Mouse (Mus musculus) right cerebral cortex, adult 18-20 months (tissue): ENCODE results near the gene Atp6v0b.
A peak's percentile ranks its signal among the peaks of the same experiment; 100 is the strongest.

ENCODE experiments used
- DNase-seq: peaks from one replicate; pipeline ENCODE4 v3.0.0; 2022; ENCODE audit warnings: mixed read lengths

The Atp6v0b gene

DNA sequence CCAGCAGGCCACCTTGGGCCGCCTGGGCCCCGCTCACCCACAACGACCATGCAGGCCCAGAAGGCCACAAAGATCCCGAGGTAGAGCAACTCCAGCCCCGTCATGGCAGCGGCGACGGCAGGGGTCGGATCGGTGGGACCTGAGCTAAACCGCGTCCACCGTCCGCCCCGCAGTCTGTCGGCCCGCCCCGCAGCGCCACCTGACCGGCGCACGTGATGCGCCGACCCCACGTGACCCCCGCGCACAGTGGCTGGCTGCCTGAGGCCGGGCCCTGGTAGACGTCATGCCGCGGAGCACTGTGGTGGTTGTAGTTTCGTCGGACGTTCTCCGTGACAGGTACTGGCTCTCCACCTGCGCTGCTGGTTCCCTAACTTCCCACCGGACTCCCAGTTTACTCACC lies at the start of gene Atp6v0b:
Gene Atp6v0b, minus strand, starts transcription at position 201 of the 400 bp plus-strand sequence.
- DNase-seq: peak; percentile 97

DNA sequence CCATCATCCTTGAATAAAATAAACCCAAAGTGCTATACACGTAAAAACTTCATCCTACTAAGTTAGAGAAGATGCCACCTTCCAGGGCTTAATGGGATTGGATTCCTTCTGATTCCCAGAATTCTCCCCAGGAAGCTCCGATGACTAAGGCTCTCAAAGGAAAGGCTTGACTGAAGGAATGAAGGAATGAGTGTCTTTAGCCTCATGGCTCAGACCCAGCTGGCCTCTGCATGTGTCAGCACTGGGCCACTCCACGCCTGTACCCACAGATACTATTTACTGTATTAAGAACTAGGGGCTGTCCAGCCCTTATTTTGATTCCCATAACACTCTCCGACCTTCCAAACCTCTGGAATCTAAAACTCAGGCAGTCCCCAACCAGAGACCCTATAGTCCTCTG lies 46.9 kb upstream of the Atp6v0b start:
- no peak for DNase-seq

GRCm38 (mm10) chr4:117933248-117933647 lies 46.1 kb upstream of the Atp6v0b start:
- DNase-seq: no peak

DNA sequence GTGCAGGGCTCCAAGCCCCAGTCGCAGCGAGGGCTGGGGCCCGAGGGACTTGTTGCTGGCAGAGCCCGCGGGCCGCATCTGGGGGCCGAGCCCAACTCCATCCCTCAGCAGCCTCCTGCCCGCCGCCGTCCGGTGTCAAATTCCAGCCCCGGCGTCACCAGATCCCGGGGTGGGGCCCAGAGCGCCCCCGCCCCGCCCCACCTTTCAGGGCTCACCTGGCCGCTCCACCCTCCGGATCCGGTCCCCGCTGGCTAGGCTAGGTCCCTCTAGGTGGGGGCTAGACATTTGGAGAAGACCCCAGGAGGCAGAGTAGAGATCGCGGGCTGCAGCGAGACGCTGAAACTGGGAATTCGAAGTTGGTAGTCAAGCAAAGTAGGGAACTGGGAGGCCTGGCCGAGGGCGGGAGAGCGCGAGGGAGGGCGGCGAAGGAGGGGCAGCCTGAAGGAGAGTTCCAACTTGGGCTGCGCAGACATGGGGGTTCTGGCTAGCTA lies 42.3 kb upstream of the Atp6v0b start, which contains the start of gene Artn:
Gene Artn, minus strand, starts transcription at position 373 of the 491 bp plus-strand sequence.
- no peak for DNase-seq

- DNase-seq: no peak
These were observed 41.6 kb upstream of the Atp6v0b start for GRCm38 (mm10) chr4:117928699-117929241.

GRCm38 (mm10) chr4:117928234-117928633 lies 41.1 kb upstream of the Atp6v0b start:
- no peak for DNase-seq

GRCm38 (mm10) chr4:117926545-117927482 lies 39.7 kb upstream of the Atp6v0b start:
- peak; percentile 77 for DNase-seq

DNA sequence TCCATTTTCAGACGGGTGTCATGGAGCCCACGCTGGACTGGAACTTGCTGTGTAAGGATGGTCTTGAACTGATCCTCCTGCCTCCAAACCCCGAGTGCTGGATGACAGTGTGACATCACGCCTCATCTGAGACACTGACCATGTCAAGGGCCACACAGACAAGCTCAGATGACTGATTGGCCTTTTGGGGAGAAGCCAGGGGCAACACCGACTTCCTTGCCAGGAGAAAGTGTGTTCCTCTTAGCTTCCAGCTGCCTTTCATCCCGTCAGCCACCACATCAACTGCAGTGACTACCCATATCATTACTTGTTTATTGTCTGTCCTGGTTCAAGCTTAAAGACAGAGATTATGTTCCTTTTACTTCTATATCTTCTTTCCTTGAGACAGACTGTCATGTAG lies 37.8 kb upstream of the Atp6v0b start:
- DNase-seq: no peak

DNA sequence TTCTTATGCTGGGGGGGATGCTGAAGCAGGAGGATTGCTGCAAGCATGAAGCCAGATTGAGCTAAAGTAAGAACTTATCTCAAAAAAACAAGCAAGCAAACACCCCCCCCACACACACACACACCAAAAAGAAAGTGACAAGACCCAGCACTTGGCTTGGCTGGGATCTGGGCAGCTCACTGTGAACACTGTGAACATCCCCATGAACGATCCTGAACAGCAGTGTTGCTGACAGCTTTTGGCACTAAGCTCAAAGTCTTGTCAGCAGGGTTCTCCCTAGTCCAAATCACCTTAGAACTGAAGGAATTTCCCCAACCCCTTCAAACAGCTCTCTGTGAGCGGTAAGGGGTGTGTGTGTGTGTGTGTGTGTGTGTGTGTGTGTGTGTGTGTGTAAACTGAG lies 36.3 kb upstream of the Atp6v0b start:
- no peak for DNase-seq

GRCm38 (mm10) chr4:117921358-117921757 lies 34.2 kb upstream of the Atp6v0b start:
- DNase-seq: no peak

GRCm38 (mm10) chr4:117918762-117919161 lies 31.6 kb upstream of the Atp6v0b start:
- no peak for DNase-seq

DNA sequence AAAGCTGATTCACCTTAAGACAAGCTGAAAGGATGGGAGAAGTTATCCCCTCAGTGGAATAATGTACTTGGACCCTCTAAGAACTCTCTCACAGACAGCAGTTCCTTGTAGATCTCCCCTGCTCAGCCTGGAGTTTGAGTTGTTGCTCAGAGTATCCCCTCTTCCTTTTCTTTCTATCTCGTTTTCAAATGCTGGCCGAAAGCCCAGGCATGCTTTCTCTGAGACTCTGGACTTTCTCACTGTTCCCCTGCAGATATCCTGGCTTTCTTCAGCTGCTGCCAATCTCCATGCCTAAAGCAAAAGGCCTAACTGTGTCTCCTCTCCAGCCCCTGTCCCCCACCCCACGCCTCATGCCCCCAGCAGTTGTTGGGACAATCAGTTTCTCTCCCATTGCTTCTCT lies 31.1 kb upstream of the Atp6v0b start:
- no peak for DNase-seq

DNA sequence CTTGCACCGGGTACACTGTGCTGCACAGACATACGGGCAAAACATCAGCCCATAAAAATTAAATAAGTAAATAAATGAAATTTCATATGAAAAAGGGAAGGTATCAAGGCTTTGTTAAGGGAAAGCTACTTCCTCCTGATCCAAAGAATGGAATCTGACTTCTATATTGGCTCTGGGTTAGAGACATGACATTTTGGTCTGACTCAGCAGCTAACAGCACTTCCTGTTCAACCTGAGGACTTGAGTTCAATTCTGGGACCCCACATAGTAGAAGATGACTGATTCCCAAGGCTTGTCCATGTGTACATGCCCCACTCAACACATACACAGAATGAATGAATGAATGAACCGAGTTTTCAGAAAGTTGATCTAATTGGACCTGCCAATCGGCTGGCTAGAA lies 30.7 kb upstream of the Atp6v0b start:
- DNase-seq: no peak

DNA sequence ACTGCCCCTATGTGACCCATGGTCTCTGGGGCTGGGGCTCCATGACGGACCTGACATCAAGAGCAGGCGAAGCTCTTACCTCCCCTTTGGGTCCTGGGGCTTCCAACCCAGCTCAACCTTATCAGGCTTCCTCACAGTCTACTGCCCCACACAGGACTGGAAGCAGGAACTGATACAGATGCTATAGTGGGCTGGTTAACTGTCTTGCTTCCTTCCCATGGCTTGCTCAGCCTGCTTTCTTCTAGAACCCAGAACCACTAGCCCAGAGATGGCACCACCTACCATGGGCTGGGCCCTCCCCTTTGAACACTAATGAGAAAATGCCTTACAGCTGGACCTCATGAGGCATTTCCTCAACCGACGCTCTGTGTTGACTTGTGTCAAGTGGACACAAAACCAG lies 30.3 kb upstream of the Atp6v0b start:
- DNase-seq: no peak

- no peak for DNase-seq
These were observed 29.3 kb upstream of the Atp6v0b start for GRCm38 (mm10) chr4:117916386-117916785.

DNA sequence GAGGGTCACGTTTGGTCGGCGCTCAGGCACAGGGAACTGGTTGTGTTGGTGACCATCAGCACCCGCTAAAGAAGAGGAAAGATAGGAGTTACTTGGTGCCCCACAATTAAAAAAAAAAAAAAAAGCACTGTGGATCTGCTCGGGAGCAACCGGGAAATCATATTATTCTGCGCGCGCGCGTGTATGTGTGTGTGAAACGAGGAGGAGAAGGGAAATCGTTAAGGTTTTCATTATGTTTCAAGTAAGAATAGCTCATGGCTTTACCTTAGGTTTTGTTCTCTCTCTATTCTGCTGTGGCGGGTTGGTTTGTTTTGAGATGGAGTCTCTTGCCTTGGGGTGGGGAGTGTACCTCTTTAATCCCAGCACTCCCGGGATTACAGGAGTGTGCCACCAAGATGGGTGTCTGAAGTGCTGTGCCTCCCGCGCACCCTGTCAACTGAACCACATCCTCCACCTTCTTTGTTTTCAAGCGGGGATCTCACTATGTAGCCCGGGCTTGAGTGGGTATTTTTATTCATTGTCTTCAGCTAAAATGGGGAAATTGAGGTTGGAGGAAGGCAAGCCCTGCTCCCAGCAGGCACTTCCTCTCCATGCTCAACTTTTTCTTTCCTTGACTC lies 28.5 kb upstream of the Atp6v0b start:
- DNase-seq: no peak

GRCm38 (mm10) chr4:117914591-117915442 lies 27.7 kb upstream of the Atp6v0b start, which contains the start of gene Ipo13:
Gene Ipo13, minus strand, starts transcription at chr4:117914999.
- peak; percentile 92 for DNase-seq

DNA sequence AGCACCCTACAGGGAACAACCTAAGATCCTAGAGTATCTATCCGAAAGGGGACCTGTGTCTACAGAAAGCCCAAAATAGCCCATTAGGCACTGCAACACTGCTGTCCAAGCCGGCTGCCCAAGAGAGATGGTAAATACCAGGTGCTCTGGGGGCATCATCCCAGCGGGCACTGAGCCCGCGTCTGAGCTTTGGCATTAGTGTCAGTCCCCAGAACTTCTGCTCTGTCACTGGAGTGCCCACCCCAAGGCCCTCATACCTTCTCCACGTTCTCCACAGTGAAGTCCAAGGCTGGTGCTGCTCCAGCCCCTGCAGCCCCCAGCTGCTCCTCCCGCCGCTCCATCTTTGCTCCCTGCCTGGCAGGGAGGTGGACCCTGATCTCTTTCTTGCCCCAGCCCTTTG lies 26.9 kb upstream of the Atp6v0b start:
- no peak for DNase-seq

- DNase-seq: no peak
These were observed 26.3 kb upstream of the Atp6v0b start for GRCm38 (mm10) chr4:117913421-117913820.

DNA sequence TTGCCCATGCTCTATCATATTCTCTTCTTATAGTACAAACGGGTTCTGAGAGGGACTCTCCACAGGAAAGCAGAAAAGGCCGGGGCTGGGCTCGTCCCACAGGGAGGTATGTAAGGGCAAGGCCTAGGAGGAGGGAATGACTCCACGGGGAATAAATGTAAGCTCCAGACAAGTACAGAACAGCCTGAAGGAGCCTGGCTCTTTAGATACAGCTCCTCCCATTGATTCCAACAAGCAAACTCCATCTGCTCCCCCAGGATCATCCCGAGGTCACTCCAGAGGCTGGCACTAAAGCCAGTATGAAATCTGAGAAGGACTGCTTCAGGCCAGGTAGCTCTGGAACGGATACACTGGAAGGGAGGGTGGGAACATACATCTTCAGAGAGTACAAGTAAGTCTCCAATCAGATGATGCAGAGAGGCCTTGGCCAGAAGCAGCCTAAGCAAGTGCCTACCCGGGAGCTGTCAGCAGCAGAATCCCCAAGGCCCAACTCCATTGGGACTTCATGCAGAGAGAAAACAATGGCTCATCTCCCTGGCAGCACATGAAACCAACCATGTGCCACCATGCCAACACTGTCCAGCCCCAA lies 25.6 kb upstream of the Atp6v0b start:
- no peak for DNase-seq

GRCm38 (mm10) chr4:117912131-117912561 lies 25.0 kb upstream of the Atp6v0b start:
- no peak for DNase-seq

DNA sequence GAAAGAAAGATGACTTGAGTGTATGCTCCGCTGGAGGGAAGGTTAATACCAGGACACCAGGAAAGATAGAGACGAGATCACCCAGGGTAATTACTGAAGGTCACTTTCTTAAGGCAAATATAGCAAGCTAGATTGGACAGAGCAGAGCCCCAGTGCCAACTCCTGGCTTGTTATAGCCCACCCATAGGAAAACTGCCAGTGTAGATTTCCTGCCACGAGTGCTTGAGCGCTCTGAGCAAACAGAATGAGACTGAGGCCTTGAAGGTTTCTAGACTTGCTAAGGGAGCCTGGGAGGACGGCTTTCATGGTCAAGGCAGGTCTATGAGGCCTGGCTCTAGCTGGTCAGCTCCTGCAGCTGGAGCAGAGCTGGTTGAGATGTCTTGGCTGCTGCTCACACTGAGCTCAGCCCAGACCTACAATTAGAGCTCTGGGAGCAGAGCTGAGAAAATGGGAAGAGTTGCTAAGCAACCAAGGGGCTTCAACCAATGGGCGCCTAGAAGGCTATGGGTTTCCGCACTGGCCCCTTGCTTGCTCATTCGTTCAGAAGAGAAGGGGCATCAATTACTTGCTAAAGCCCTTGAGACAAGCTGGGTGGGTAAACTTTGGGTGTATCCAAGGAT lies 21.8 kb upstream of the Atp6v0b start:
- no peak for DNase-seq
